Mouse (Mus musculus) T-cell, adult 2 months (primary cell): Measurements from ENCODE around the gene Surf2.
A peak's percentile ranks its signal among the peaks of the same experiment; 100 is the strongest.

Experiments used
- DNase-seq: peaks from one replicate; pipeline ENCODE4 v3.0.0; 2022; ENCODE audit warnings: low spot score

The Surf2 gene

GRCm38 (mm10) chr2:26960756-26961155, 44.6 kb downstream of the Surf2 start:
- no peak for DNase-seq

DNA sequence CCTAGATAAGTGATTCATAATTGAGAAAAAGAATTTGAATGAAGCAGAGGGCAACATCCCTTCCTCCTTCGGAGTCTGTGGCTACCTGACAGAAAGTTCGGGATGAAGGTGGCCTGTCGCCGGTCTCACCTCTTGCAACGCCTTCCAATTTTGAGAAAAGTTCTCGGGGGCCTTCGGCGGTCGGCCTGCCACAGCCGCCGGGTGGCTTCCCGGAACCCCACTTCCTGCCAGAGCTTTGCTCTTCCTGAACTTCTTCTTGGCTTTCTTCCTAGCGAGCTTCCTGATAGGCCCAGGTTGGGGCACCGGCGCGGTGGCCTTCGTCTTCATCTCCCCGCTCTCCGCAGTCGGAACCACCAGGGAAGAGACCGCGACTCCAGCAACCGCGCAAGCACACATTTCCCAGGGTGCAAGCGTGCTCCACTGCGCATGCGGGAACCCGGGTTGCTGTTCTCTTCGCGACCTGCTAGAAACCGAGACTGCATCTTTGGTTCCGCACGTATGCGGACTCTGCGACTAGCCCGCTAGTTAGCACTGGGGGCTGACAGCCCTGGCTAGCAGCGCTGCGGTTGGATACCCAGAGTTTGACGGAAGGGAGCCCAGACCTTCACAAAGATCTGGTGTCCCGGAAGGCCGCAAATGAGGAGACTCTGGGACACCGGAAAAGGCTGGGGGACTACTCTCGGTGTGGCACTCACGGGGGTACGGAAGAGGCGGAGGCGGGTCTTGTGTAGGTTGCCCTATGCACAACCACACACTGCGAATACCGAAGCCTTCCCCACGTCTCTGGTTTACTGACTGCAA, 48.0 kb downstream of the Surf2 start, which contains the start of gene Rexo4:
Rexo4 (minus strand) TSS at position 464 of the 801 bp plus-strand sequence.
- peak; percentile 92 for DNase-seq

- DNase-seq: no peak
These were observed 48.7 kb downstream of the Surf2 start for GRCm38 (mm10) chr2:26964724-26965370.

GRCm38 (mm10) chr2:26967262-26967661, 51.1 kb downstream of the Surf2 start:
- DNase-seq: no peak
